Mouse (Mus musculus) midbrain, embryonic 13.5 days (tissue): Measurements from ENCODE around the gene Ccdc85c. TPM values are rescaled to one million over a fixed set of nuclear protein-coding genes. Genes with fewer than 3 reads are reported as not detected.

Experiments used
- ATAC-seq: fragments of 200-750 bp; cut with Nextera tagmentation; 2 replicates; pipeline ENCODE4 v1.8.0; 2017; ENCODE audit warnings: mild to moderate bottlenecking, moderate TSS enrichment, moderate library complexity
- H3K27ac ChIP-seq: fragments of 300-500 bp; sonication (generic); 2 replicates; pipeline ENCODE4 v1.5.1; 2015; ENCODE audit warnings: inconsistent platforms, mild to moderate bottlenecking, moderate library complexity
- H3K27me3 ChIP-seq: fragments of 300-500 bp; sonication (generic); 2 replicates; pipeline ENCODE4 v1.6.1; 2015; ENCODE audit warnings: mild to moderate bottlenecking, inconsistent platforms
- H3K36me3 ChIP-seq: fragments of 300-500 bp; sonication (generic); 2 replicates; pipeline ENCODE4 v1.6.1; 2015; ENCODE audit warnings: mild to moderate bottlenecking, inconsistent platforms
- H3K4me1 ChIP-seq: fragments of 300-500 bp; sonication (generic); replicated peaks from 2 replicates; pipeline ENCODE4 v1.6.1; 2015; ENCODE audit warnings: inconsistent platforms
- H3K4me2 ChIP-seq: fragments of 300-500 bp; sonication (generic); replicated peaks from 2 replicates; pipeline ENCODE4 v1.6.1; 2015; ENCODE audit warnings: moderate library complexity, mild to moderate bottlenecking, inconsistent platforms
- H3K4me3 ChIP-seq: fragments of 300-500 bp; sonication (generic); replicated peaks from 2 replicates; pipeline ENCODE4 v1.5.1; 2015; ENCODE audit warnings: mild to moderate bottlenecking, inconsistent platforms
- H3K9ac ChIP-seq: fragments of 300-500 bp; sonication (generic); replicated peaks from 2 replicates; pipeline ENCODE4 v1.6.1; 2015; ENCODE audit warnings: mild to moderate bottlenecking, inconsistent platforms
- H3K9me3 ChIP-seq: fragments of 300-500 bp; sonication (generic); 2 replicates; pipeline ENCODE4 v1.6.1; 2016; ENCODE audit warnings: mild to moderate bottlenecking, inconsistent platforms
- WGBS: fragments of 180-500 bp; shearing (Covaris S2); methylation state at CpG from one replicate; pipeline ENCODE4 v1.1.7; 2015; 5-methylcytosine and 5-hydroxymethylcytosine counted together
- polyA plus RNA-seq: library from polyadenylated mRNA; unstranded; fragments of >200 nt; fragmentation: Nextera tagmentation; extraction: Ambion mirVana; gene quantifications from 2 replicates; pipeline ENCODE4 v1.2.1, GENCODE M21; 2015

The Ccdc85c gene
- polyA plus RNA-seq, 1 experiment from 2014 or later = 19.5 TPM

DNA sequence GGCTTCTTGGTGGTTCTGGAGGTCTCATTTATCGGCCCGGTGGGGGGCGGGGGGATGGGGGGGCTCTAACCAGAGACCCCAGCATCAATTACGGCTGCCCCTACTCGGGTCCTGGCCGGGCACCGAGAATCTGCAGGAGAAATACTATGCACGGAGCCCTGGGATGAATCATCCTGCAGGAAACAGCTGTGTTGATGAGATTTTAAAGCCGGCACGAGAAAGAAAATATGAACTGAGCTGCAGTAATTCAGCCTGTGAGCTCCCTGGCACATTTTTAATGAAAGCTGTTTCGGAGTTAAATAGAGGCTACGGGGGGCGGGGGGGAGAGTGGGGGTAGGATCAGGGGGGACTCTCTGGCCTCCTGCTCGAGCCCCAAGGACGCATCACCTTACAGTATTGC, 56.1 kb downstream of the Ccdc85c start:
- Histone ChIP-seq H3K36me3 (no peaks in the 10 kb centered on the region), H3K27me3 (no peaks in the 10 kb centered on the region), H3K9me3 (no peaks in the 10 kb centered on the region), H3K4me1 (peaks cover 93% of the 10 kb centered on the region), H3K9ac (peak overlapping the region; percentile 62), H3K27ac (peak overlapping the region; percentile 80), H3K4me3 (no peak overlapping the region), H3K4me2 (no peak overlapping the region)
- 54% methylated on average over 15 of the region's 15 CpGs for WGBS
- ATAC-seq = no peak

GRCm38 (mm10) chr12:108217572-108217971, 57.7 kb downstream of the Ccdc85c start:
- peaks cover 93% of the 10 kb centered on the region for H3K4me1 ChIP-seq
- H3K36me3 ChIP-seq = no peaks in the 10 kb centered on the region
- no peaks in the 10 kb centered on the region for H3K9me3 ChIP-seq
- no peaks in the 10 kb centered on the region for H3K27me3 ChIP-seq
- peak overlapping the region; percentile 83 for H3K27ac ChIP-seq
- H3K4me3 ChIP-seq = no peak overlapping the region
- H3K4me2 ChIP-seq = no peak overlapping the region
- 61% methylated on average over 5 of the region's 5 CpGs for WGBS
- ATAC-seq = no peak
- H3K9ac ChIP-seq = no peak overlapping the region

GRCm38 (mm10) chr12:108216611-108217370, 58.4 kb downstream of the Ccdc85c start:
- peak overlapping the region; percentile 32 for H3K9ac ChIP-seq
- peak; percentile 10; the same call in 1 of the 2 replicates for ATAC-seq
- 0 out of 2 replicates have a peak overlapping the region, but pooled peaks have one; percentile 9 for H3K4me2 ChIP-seq

DNA sequence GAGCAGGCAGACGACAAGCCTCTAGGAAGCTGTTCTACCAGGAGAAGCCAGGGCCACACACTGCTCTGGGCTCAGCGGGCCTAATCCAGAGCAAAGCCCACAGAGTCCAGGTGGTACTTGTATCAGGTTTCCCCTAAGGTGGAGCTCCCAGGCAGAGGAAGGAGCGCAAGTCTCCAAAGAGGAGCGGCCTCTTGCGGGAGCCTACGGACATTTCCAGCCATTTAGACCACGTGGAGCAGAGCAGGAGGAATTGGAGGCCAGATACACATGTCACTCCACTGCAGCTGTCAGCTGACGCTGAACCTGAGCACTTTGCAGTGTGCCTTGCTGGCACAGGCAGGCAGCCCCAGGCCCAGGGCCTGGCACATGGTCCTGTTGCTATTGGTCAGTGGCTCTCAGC, 60.1 kb downstream of the Ccdc85c start:
- no peaks in the 10 kb centered on the region for H3K9me3 ChIP-seq
- H3K4me3 ChIP-seq = no peak overlapping the region
- 0 out of 2 replicates have a peak overlapping the region, but pooled peaks have one; percentile 1 for H3K9ac ChIP-seq
- WGBS = 55% methylated on average over 8 of the region's 8 CpGs
- no peaks in the 10 kb centered on the region for H3K27me3 ChIP-seq
- peaks cover 10% of the 10 kb centered on the region; the same call in 1 of the 2 replicates for H3K36me3 ChIP-seq
- no peak for ATAC-seq
- 0 out of 2 replicates have a peak overlapping the region, but pooled peaks have one; percentile 25 for H3K27ac ChIP-seq
- H3K4me2 ChIP-seq = no peak overlapping the region
- peaks cover 82% of the 10 kb centered on the region for H3K4me1 ChIP-seq

More at GRCm38 (mm10) chr12:108216611-108217370, 58.4 kb downstream of the Ccdc85c start:
- 48% methylated on average over 11 of the region's 11 CpGs for WGBS
- peaks cover 94% of the 10 kb centered on the region for H3K4me1 ChIP-seq
- H3K4me3 ChIP-seq = no peak overlapping the region
- H3K9me3 ChIP-seq = no peaks in the 10 kb centered on the region
- no peaks in the 10 kb centered on the region for H3K27me3 ChIP-seq
- peak overlapping the region; percentile 83 for H3K27ac ChIP-seq
- no peaks in the 10 kb centered on the region for H3K36me3 ChIP-seq

DNA sequence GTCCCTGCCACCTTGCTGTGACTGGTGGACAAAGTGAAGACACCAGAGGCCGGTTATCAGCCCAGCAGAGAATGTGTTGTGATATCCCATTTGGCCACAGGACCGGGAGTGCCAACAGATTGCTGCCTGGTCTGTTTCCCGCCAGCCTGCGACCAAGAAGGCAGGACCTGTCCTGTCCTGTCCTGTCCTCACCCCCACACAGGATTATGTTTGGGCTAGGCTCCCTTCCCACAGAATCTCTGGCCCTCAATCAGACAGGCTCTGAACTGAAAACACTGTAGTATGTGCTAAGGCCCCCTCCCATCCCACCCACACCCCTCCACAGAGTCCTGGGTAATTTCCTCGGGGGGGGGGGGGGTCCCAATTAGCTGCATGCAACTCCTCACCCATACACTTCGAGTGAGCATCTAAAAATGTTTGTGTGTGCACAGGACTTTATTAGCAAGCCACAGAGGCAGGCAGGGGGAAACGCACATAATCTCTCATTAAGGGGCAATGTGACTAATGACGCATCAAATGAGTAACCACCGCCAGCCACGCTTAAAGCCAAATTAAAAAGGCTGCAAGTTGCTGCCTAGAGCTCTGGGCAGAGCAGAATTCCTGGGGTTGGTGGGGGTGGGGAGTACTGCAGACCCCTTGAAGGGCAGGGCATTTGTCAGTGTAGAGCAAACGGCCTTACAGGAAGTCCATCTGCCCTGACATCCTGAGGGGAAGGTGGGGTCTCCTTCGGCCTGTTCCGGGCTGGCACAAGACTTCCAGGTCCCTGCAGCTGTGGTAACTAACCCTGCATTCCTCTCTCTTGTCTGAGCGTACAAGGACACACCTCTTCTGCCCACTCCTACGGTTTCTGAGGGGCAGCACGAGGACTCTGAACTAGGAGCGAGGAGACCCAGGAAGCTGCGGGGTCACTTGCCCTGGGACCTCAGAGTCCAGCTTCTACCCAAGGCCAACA, 61.9 kb downstream of the Ccdc85c start:
- H3K27ac ChIP-seq = peak overlapping the region; percentile 40
- peak overlapping the region; percentile 29; the same call in 1 of the 2 replicates for H3K9ac ChIP-seq

DNA sequence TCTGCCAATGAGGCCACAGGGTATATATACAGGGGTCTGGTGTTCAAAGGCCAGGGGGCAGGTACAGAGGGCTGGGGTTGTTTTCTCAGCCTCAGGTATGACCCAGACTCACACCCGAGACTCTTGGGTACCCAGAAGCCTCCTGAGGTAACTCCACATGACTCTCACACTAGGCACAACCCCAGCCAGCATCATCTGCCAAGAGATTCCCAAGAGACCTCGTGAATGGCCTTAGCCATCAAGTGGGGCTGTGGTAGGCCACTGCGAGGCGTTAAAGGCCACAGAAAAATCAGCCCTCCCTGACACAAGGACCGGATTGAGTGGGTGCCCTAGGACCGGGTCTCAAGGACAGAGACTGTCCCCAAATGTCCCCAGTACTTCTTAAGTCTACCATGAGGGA, 62.7 kb downstream of the Ccdc85c start:
- H3K27ac ChIP-seq = peak overlapping the region; percentile 51; the same call in 1 of the 2 replicates
- WGBS = 91% methylated on average over 6 of the region's 6 CpGs
- no peaks in the 10 kb centered on the region for H3K27me3 ChIP-seq
- no peak for ATAC-seq
- peaks cover 70% of the 10 kb centered on the region for H3K4me1 ChIP-seq
- H3K4me3 ChIP-seq = no peak overlapping the region
- no peaks in the 10 kb centered on the region for H3K9me3 ChIP-seq
- H3K4me2 ChIP-seq = no peak overlapping the region
- H3K9ac ChIP-seq = no peak overlapping the region
- H3K36me3 ChIP-seq = peaks cover 11% of the 10 kb centered on the region; the same call in 1 of the 2 replicates

More for the DNA sequence above, 61.9 kb downstream of the Ccdc85c start:
- ATAC-seq = no peak
- H3K4me3 ChIP-seq = no peak overlapping the region
- peaks cover 10% of the 10 kb centered on the region; the same call in 1 of the 2 replicates for H3K36me3 ChIP-seq
- H3K4me2 ChIP-seq = no peak overlapping the region
- H3K4me1 ChIP-seq = peaks cover 79% of the 10 kb centered on the region
- WGBS = 44% methylated on average over 18 of the region's 18 CpGs
- no peaks in the 10 kb centered on the region for H3K9me3 ChIP-seq
- no peaks in the 10 kb centered on the region for H3K27me3 ChIP-seq

DNA sequence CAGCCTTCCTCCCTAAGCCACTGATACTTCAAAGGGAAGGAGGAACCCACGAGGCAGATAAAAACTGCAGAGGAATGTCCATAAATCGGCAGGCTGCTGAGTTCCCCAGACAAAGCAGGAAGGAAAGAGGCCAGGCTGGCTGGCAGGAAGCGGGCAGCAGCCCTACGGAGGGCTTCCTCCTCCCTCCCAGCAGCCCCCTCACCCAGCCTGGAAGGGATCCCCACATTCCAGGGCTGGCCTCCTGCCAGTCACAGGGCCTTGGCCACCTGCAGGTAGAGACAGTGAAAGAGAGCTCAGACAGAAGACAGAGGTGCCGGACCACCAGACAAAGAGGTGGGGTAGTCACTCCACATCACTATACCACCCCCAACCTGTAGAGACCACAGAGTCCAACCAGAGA, 63.2 kb downstream of the Ccdc85c start:
- Histone ChIP-seq H3K27me3 (no peaks in the 10 kb centered on the region), H3K9me3 (no peaks in the 10 kb centered on the region), H3K27ac (peak overlapping the region; percentile 51; the same call in 1 of the 2 replicates), H3K4me2 (no peak overlapping the region), H3K4me1 (peaks cover 66% of the 10 kb centered on the region), H3K9ac (no peak overlapping the region), H3K4me3 (no peak overlapping the region), H3K36me3 (peaks cover 15% of the 10 kb centered on the region; the same call in 1 of the 2 replicates)
- 60% methylated on average over 5 of the region's 5 CpGs for WGBS
- no peak for ATAC-seq

DNA sequence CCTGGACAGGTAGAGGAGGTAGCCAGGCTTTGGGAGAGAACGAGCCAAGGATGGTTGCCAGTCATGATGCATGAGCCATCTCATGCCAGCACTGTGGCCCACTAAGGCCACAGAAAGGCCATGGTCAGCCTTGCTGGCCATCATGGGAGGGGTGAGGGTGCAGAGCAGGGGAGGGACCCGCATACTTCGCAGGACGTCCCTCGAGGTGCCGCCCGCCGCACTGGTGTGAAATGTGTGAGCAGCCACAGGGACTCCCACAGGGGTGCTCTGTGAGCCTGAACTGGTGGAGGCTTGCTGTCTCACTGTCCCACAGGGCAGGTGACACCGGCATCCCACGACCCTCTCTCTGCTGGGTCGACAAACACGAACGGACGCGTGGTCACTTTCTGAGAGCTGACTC, 64.6 kb downstream of the Ccdc85c start:
- no peak overlapping the region for H3K4me2 ChIP-seq
- H3K9ac ChIP-seq = no peak overlapping the region
- no peaks in the 10 kb centered on the region for H3K9me3 ChIP-seq
- 95% methylated on average over 15 of the region's 15 CpGs for WGBS
- no peaks in the 10 kb centered on the region for H3K27me3 ChIP-seq
- ATAC-seq = no peak
- H3K36me3 ChIP-seq = peaks cover 21% of the 10 kb centered on the region
- no peak overlapping the region for H3K4me3 ChIP-seq
- H3K4me1 ChIP-seq = peaks cover 58% of the 10 kb centered on the region
- H3K27ac ChIP-seq = no peak overlapping the region

DNA sequence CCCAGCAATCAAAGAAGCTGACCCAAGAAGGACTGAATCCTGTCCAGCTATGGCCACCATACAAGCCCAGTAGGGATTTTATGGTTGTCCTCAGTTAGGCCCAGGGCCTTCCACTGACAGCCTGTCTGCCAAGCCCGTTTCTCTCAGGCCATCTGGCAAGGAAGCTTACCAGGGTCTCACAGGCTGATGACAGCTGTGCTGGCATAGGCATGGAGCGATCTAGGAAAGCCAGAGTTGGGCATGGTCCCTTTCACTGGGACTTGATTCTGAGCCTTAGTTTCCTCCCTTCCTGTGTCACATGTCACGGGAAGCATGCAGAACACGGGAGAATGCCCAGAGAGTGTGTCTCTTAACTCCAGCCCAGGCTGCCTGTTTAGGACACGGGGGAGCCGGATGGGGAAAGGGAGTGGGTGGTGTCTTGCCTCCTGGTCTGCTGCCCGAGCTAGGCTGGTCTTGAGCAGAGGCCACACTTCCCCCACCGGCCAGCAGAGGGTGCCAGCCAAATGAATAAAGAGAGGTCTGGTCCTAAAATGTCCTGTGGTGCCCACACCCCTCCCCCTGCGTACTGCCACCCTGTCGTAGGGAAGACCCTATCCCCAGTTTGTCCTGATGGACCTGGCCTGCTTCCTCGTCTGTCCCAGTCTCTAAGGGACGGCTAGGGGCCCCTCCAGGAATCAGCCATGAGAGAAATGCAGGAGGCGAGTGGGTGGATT, 66.3 kb downstream of the Ccdc85c start:
- Histone ChIP-seq H3K36me3 (peaks cover 38% of the 10 kb centered on the region), H3K27me3 (no peaks in the 10 kb centered on the region), H3K4me3 (no peak overlapping the region), H3K4me2 (no peak overlapping the region), H3K9me3 (no peaks in the 10 kb centered on the region), H3K9ac (0 out of 2 replicates have a peak overlapping the region, but pooled peaks have one; percentile 3), H3K4me1 (peaks cover 43% of the 10 kb centered on the region), H3K27ac (no peak overlapping the region)
- WGBS = 36% methylated on average over 13 of the region's 13 CpGs
- 0 out of 2 replicates have a peak, but pooled peaks have one; percentile 12 for ATAC-seq

DNA sequence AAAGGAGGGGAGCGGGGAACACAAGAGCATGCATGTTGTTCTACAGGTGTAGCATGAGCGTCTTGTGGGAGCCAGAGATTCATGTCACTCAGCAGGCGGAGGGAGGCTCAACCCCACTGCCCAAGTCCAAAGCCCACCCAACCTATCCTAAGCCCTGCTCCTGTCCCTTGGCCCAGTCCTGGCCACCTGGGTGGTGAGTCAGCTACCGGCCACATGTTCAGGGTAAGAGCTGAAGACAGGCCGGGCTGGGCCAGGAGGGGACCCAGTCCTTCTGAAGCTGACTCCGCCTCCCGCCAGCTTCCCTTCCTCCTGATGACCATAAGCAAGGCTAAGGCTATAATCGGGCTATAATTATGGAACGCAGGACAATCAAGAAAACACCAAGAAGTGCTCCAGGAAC, 67.0 kb downstream of the Ccdc85c start:
- H3K27ac ChIP-seq = no peak overlapping the region
- no peaks in the 10 kb centered on the region for H3K27me3 ChIP-seq
- ATAC-seq = no peak
- H3K9ac ChIP-seq = no peak overlapping the region
- WGBS = 93% methylated on average over 9 of the region's 9 CpGs
- H3K4me3 ChIP-seq = no peak overlapping the region
- H3K9me3 ChIP-seq = no peaks in the 10 kb centered on the region
- H3K4me1 ChIP-seq = peaks cover 36% of the 10 kb centered on the region
- H3K36me3 ChIP-seq = peaks cover 45% of the 10 kb centered on the region
- no peak overlapping the region for H3K4me2 ChIP-seq

DNA sequence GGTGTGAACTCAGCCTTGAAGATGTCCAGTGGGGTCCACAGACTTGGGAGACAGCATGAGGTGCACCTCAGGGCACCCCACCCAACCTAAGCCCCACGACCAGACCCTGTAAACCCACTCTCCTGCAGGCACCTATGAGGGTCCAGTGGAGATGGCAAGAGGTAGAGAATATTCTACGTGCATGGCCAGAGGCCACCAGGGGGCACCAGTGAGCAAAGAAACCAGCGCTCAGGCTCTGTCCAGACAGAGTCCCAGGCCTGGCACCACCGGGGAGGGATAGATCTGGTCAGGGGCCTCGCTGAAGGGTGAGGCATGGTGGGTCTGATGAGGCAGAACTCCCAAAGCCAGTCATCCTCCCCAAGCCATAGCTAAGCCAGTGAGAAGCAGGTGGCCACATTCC, 68.6 kb downstream of the Ccdc85c start:
- peak; percentile 64 for ATAC-seq
- H3K36me3 ChIP-seq = peaks cover 59% of the 10 kb centered on the region

More for the DNA sequence above, 68.6 kb downstream of the Ccdc85c start:
- H3K27ac ChIP-seq = no peak overlapping the region
- H3K4me3 ChIP-seq = no peak overlapping the region
- H3K4me2 ChIP-seq = no peak overlapping the region
- H3K27me3 ChIP-seq = no peaks in the 10 kb centered on the region
- H3K9ac ChIP-seq = 0 out of 2 replicates have a peak overlapping the region, but pooled peaks have one; percentile 1
- H3K4me1 ChIP-seq = peaks cover 20% of the 10 kb centered on the region
- WGBS = 6% methylated on average over 5 of the region's 5 CpGs
- H3K9me3 ChIP-seq = no peaks in the 10 kb centered on the region
